Mouse (Mus musculus) brain, adult 10 weeks (tissue): Measurements from ENCODE around the gene Dld. TPM values are rescaled to one million over a fixed set of nuclear protein-coding genes. Genes with fewer than 3 reads are reported as not detected.

Experiments used
- polyA plus RNA-seq: library from polyadenylated mRNA; stranded (reverse); fragments of 350-450 nt; fragmentation: Illumina TruSeq; extraction: RNeasy Lipid Tissue Mini Kit (QIAGEN cat#74804); gene quantifications from one replicate; pipeline ENCODE4 v1.2.3, GENCODE M21; 2015; ENCODE audit warnings: low read depth, low replicate concordance

The Dld gene
- 133 TPM for polyA plus RNA-seq

DNA sequence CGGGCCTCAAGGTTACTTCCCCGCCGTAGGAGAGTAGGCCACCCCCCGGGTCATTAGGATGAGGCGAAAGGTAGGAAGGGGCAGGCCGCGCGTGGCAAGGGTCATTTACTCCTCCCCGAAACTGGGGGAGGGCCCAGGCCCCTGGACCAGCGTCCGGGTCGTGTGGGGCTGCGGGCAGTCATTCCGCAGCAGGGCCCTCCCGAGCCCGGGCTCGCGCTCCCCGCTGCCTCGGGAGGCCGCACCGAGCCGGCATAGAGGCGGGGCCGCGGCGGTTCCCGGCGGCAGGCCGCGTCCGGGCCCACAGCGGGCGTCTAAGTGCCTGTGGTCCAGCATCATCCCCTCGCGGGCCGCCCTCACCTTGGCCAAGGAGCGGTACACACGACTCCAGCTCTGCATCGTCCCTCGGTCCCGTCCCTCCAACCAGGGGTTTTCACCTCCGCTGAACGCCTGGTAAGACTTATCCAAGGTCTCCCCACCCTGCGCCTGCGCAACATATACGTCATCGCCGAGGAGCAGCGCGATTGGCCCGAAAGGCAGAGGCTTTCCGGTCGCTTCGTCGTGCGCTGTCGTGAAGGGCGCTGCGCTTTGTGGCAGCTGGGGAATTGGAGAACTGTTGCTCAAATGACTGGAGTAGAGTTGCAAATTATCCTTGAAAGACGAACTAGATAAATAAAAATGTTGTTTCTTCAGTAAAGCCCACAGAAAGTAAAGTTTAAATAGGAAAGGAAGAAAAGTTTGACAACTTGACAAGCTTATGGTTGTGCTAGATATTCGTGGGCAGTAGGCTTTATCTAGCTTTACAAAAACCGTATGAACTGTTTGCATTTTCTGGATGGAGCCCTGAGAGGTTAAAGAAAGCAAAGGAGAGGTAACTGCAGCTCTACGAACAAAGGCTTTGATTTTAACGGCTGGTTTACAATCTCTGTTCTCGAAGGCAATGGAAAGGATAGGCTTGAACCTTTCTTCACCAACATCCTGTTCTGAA, at the start of gene Dld:
Gene Dld, minus strand, starts transcription at position 510 of the 985 bp plus-strand sequence.

DNA sequence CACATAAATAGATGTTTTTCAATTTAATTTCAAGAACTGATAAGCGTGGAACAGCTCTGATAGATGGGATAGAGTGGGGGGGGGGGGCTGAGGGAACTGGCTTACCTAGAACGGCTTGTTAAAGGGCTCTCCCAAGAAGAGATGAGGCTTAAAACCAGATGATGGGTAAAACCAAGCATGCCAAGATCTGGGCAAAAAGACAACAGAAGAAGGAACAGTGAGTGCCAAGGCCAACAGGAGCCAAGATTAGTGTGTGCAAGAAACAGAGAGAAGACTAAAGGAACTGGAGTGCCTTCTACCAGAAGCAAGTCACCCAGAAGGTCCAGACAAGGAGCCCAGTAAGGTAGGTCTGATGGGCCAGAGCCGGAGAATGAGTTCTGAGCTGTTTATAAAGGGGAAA, 39.3 kb upstream of the Dld start, which contains the start of gene Slc26a3:
Gene Slc26a3, plus strand, starts transcription at position 301 of the 400 bp plus-strand sequence.

Other genes starting within 250 kb of the Dld start
- not detected for gene Gm6993, start 110.7 kb downstream of the Dld start, polyA plus RNA-seq
- gene Lamb1, start 86.2 kb downstream of the Dld start, polyA plus RNA-seq, result 6.0 TPM
- gene Slc26a3, start 39.4 kb upstream of the Dld start, polyA plus RNA-seq, result 0.33 TPM
- gene Cbll1, start 148.2 kb upstream of the Dld start, polyA plus RNA-seq, result 12.7 TPM
- gene Slc26a4, start 208.5 kb upstream of the Dld start, polyA plus RNA-seq, result 1.8 TPM